Mouse (Mus musculus): ENCODE measurements around the gene Ankrd34a.

Gene Ankrd34a

GRCm38 (mm10) chr3:96596228-96596707 lies at the start of gene Ankrd34a:
Gene Ankrd34a (plus strand): TSS chr3:96596636.
- DNase-seq (ENCODE audit: low read depth): peak; percentile 77

GRCm38 (mm10) chr3:96546880-96547279 lies 49.6 kb upstream of the Ankrd34a start:
- peak; percentile 19 for DNase-seq (ENCODE audit: low read depth)

- DNase-seq (ENCODE audit: low read depth): peak; percentile 88
Observed at GRCm38 (mm10) chr3:96547389-96547960, 49.0 kb upstream of the Ankrd34a start.

- no peak for DNase-seq (ENCODE audit: low read depth)
Observed at GRCm38 (mm10) chr3:96548824-96549223, 47.6 kb upstream of the Ankrd34a start.

GRCm38 (mm10) chr3:96549346-96549745 lies 47.1 kb upstream of the Ankrd34a start:
- no peak for DNase-seq (ENCODE audit: low read depth)

- DNase-seq (ENCODE audit: low read depth): peak; percentile 85
Observed at GRCm38 (mm10) chr3:96551203-96551602, 45.2 kb upstream of the Ankrd34a start.

- DNase-seq (ENCODE audit: low read depth): no peak
Observed at GRCm38 (mm10) chr3:96551890-96552289, 44.5 kb upstream of the Ankrd34a start.

GRCm38 (mm10) chr3:96553601-96554000 lies 42.8 kb upstream of the Ankrd34a start:
- DNase-seq (ENCODE audit: low read depth): no peak

GRCm38 (mm10) chr3:96554251-96554650 lies 42.2 kb upstream of the Ankrd34a start:
- DNase-seq (ENCODE audit: low read depth): no peak

GRCm38 (mm10) chr3:96555041-96555596 lies 41.3 kb upstream of the Ankrd34a start:
- DNase-seq (ENCODE audit: low read depth): peak; percentile 84

- no peak for DNase-seq (ENCODE audit: low read depth)
Observed at GRCm38 (mm10) chr3:96555999-96556614, 40.3 kb upstream of the Ankrd34a start.

- peak; percentile 32 for DNase-seq (ENCODE audit: low read depth)
Observed at GRCm38 (mm10) chr3:96556651-96557635, 39.5 kb upstream of the Ankrd34a start.

- DNase-seq (ENCODE audit: low read depth): peak; percentile 99
Observed at GRCm38 (mm10) chr3:96557694-96558093, 38.7 kb upstream of the Ankrd34a start, which contains the start of gene Txnip. Gene Txnip (plus strand): TSS chr3:96557957.

GRCm38 (mm10) chr3:96558159-96558558 lies 38.3 kb upstream of the Ankrd34a start:
- DNase-seq (ENCODE audit: low read depth): peak; percentile 29

GRCm38 (mm10) chr3:96558668-96559196 lies 37.7 kb upstream of the Ankrd34a start:
- peak; percentile 25 for DNase-seq (ENCODE audit: low read depth)

- no peak for DNase-seq (ENCODE audit: low read depth)
Observed at GRCm38 (mm10) chr3:96559398-96559910, 37.0 kb upstream of the Ankrd34a start.

GRCm38 (mm10) chr3:96559911-96560850 lies 36.3 kb upstream of the Ankrd34a start:
- no peak for DNase-seq (ENCODE audit: low read depth)

- no peak for DNase-seq (ENCODE audit: low read depth)
Observed at GRCm38 (mm10) chr3:96560881-96561668, 35.4 kb upstream of the Ankrd34a start.

- peak; percentile 55 for DNase-seq (ENCODE audit: low read depth)
Observed at GRCm38 (mm10) chr3:96561946-96562681, 34.3 kb upstream of the Ankrd34a start.
